Mouse (Mus musculus) urinary bladder, adult 2 months (tissue): Measurements from ENCODE around the gene Arhgef26. TPM values are rescaled to one million over a fixed set of nuclear protein-coding genes. Genes with fewer than 3 reads are reported as not detected.

Experiments used
- DNase-seq: peaks from one replicate; pipeline ENCODE4 v3.0.0; 2022; ENCODE audit warnings: low spot score
- polyA plus RNA-seq: library from polyadenylated mRNA; depleted of rRNA; stranded (reverse); fragments of >200 nt; gene quantifications from 2 replicates; pipeline ENCODE4 v1.2.3, GENCODE M21; 2012; rRNA removed

Arhgef26 gene
- polyA plus RNA-seq, result 8.7 and 11.5 TPM in 2 replicates

GRCm38 (mm10) chr3:62338044-62338443, at the start of gene Arhgef26:
Arhgef26 (plus strand) TSS chr3:62338344.
- DNase-seq, result no peak

GRCm38 (mm10) chr3:62310493-62310892, 27.7 kb upstream of the Arhgef26 start:
- no peak for DNase-seq

- DNase-seq, result no peak
Measured at GRCm38 (mm10) chr3:62311224-62311623, 26.9 kb upstream of the Arhgef26 start.

GRCm38 (mm10) chr3:62324708-62325107, 13.4 kb upstream of the Arhgef26 start:
- no peak for DNase-seq

DNA sequence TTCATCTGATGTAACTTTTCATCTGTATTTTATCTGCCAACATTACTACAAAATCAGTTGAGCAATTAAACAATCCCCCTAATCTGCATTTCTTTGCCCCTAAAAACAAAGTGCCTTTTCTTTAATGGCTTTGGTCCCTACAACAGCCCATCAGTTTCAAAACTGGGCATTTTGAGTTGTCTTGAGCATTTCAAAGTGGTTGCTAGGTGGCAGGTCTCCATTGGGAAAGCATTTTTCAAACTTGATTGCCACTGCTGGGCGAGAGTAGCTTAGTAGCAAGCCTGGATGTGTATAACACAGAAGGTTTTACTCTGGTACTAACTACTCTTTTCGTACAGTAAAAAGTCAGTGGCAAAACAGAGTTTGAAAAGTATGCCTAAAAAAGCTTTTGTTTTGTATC, 10.2 kb upstream of the Arhgef26 start:
- no peak for DNase-seq

- DNase-seq, result peak; percentile 23
Measured at GRCm38 (mm10) chr3:62338461-62338853, 313 bp downstream of the Arhgef26 start.

DNA sequence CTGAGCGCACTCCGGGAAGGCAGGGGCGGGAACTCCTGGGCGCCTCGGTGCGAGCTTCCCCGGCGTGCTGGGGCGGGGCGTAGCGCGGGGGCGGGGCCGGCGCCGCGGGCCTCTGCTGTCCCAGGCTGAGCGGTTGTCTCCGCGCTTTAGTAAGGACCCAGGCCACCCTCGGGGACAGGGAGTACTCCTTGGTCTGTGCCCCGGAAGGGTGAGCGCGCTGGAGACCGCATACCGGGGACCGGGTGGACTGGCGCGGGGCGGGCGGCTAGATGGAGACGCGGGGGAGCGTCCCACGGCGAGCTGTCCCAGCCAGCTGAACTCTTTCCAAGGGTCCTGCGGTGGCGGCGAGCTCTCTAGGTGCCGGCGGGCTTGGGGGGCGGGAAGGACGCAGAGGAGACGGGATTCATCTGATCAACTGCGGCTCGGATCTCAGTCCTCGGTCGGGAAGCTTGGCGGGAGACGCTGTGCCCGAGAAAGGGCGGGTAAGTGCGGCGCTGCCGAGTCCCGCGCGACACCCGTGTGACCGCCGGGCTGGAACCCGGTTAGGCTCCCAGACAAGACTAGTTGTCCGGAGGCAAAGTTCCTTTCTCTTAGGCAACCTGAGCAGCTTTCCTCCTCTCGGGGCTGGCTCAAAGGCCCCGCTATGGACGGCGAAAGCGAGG, 841 bp downstream of the Arhgef26 start:
- DNase-seq, result peak; percentile 60

GRCm38 (mm10) chr3:62339516-62340051, 1.4 kb downstream of the Arhgef26 start:
- DNase-seq, result peak; percentile 38

DNA sequence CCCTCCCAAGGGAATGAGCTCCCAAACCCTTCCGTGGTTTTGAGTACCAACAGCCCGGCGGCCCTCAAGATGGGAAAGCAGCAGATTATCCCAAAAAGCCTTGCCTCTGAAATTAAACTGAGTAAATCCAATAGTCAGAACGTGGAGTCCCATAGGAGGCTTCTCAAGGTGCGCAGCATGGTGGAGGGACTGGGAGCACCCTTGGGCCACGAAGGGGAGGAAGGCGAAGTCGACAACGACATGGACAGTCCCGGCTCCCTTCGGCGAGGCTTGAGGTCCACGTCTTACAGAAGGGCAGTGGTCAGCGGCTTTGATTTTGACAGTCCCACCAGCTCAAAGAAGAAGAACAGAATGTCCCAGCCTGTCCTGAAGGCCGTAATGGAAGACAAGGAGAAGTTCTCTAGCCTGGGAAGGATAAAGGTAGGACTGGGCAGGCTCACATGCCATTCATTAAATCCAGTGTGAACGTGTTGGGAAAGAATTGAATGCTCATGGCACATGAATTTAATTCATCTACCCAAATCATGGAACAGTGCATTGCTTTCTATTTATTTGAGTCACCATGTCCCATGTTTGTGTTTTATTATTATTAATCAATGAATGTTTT, 2.1 kb downstream of the Arhgef26 start:
- no peak for DNase-seq

- DNase-seq, result no peak
Measured at GRCm38 (mm10) chr3:62340861-62341260, 2.7 kb downstream of the Arhgef26 start.

DNA sequence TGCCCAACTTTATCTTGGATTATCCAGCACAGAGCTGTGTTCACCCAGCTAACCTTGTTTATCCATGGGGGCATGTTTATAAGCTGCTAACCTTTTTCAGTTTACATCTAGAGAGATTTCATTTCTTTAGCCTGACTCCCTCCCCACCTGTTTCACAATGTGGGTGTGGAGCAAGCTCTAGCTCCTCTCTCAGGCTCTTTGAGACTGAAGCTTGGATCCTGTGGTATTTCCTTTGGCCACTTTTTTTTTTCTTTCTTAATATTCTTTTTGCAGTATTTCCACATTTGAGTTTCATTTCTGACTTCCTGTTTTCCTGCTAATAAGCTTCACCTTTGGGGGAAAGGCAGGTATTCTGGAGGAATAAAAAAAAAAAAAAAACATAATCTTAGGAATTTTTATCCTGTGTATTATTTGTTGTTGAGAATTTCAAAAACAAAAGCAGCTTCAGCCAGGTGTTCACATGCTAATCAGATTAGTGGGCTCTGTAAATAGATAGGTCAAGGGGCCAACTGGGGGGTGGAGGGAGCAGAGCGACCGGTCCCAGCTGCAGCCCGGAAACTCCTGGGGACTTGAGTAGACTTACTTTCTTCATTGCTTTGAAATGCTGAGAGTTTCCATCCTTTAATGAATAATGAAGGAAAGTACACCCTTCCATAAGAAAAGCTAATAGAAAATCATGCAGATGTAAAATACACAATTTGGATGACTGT, 3.5 kb downstream of the Arhgef26 start:
- DNase-seq, result no peak

GRCm38 (mm10) chr3:62348514-62349217, 10.5 kb downstream of the Arhgef26 start:
- DNase-seq, result no peak

DNA sequence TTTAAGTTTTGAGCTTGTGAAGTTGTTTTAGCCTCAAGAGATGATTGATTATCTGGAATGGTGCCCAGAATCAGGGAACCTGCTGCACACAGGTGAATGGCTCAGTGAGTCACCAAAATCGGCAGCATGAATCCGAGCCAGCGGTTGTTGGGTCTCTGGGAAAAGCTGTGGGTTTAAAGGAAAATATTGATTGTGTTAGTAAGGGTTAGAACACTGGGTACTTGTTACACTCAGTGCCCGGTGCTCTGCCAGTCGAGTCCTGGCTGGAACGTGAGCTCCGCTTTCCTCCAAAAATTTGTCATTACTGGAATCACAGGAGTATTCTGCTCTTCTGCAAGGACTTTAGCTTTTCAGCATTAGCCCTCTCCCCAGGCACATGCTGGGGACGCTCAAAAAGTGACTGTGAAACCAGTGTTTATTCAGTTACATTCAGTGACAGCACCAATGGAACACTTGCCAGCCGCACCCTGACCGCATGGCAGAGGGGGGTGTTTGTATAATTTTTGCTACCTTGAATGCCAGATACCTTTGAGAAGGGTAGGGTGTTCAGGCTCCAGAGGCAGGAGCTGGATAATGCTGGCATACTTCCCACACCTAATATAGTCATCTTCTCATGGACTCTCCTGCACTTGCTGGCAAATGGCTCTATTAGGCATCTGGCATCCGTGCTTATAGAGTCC, 11.2 kb downstream of the Arhgef26 start:
- no peak for DNase-seq

- no peak for DNase-seq
Measured at GRCm38 (mm10) chr3:62352071-62352470, 13.9 kb downstream of the Arhgef26 start.

- no peak for DNase-seq
Measured at GRCm38 (mm10) chr3:62352876-62353275, 14.7 kb downstream of the Arhgef26 start.

DNA sequence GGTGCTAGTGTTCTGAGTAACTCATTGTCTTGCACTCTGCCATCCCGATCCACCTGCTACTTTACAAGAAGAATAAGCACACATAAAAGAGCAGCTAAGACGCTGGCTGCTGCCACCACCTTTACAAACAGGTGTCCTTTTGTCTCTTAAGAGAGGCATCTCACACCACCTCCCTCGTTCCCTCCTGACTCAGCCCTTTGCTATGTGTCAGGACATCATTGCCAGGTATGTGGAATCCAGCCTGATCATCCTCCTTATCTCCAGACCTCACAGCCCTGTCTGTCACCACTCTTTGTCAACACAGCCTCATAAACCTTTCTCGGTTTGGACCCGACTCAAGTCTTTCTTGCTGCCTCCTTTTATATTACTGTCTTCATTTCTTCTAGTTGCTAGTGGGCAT, 29.7 kb downstream of the Arhgef26 start:
- DNase-seq, result no peak

- DNase-seq, result no peak
Measured at GRCm38 (mm10) chr3:62372841-62373240, 34.7 kb downstream of the Arhgef26 start.

DNA sequence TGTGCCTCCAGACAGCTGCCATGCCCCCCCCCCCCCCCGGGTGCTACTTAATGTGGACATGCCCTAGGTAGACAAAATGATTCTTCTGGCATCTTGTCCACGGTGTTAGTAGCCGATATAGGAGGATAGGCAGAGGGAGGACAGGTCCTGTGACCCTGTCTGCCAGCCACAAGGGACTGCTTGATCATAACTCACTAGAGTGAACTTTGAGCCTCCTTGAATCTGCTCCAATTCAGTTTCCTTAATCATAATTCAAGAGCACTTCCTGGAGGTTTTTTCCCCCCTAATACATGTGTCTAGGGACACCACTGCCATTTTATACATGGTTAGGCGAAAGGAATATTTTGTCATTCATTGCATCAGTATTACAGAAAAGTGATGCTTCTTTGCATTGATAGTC, 36.2 kb downstream of the Arhgef26 start:
- DNase-seq, result no peak

- no peak for DNase-seq
Measured at GRCm38 (mm10) chr3:62374831-62375230, 36.7 kb downstream of the Arhgef26 start.

DNA sequence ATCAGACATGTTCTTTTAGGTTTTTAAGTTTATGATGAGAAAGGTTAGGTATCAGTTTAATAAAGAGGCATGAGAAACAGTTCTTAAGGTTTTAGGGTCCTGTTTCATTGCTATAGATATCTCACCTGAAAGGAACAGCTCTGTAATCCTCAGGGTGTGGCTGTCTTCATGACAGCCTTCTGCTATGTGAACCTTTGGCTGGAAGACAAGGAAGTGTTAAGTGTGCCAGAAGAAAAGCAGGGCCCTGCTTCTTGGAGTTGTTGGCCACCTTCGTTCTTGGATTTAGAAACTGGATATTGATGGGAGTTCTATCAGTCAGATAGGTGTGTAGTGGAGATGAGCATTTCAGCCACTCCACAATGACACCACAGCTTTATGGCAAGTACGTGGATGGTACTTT, 38.6 kb downstream of the Arhgef26 start:
- DNase-seq, result no peak

GRCm38 (mm10) chr3:62379946-62380345, 41.8 kb downstream of the Arhgef26 start:
- no peak for DNase-seq

- DNase-seq, result no peak
Measured at GRCm38 (mm10) chr3:62380420-62380819, 42.3 kb downstream of the Arhgef26 start.
